Mouse (Mus musculus) pancreas, adult 10 weeks (tissue): ENCODE results near the gene Psg16. TPM values are rescaled to one million over a fixed set of nuclear protein-coding genes. Genes with fewer than 3 reads are reported as not detected.

Experiments used
- polyA plus RNA-seq: library from polyadenylated mRNA; stranded (reverse); fragments of 350-450 nt; fragmentation: Illumina TruSeq; extraction: RNeasy Lipid Tissue Mini Kit (QIAGEN cat#74804); gene quantifications from one replicate; pipeline ENCODE4 v1.2.3, GENCODE M21; 2015; ENCODE audit warnings: low read depth, low replicate concordance; ENCODE audit not compliant: insufficient read depth

Gene Psg16
- 0.92 TPM for polyA plus RNA-seq

GRCm38 (mm10) chr7:17073904-17074615, at the start of gene Psg16:
Psg16 (plus strand) TSS chr7:17074040.

GRCm38 (mm10) chr7:17027588-17028343, 46.1 kb upstream of the Psg16 start, which contains the start of gene Ppp5c:
Ppp5c (minus strand) TSS chr7:17027924.

GRCm38 (mm10) chr7:17062389-17062788, 11.5 kb upstream of the Psg16 start, which contains the start of gene Hif3a:
Hif3a (minus strand) TSS chr7:17062427.

GRCm38 (mm10) chr7:17149931-17150330, 76.1 kb downstream of the Psg16 start, which contains the start of gene Ceacam3:
Ceacam3 (plus strand) TSS chr7:17150282.

Other genes with a start within 250 kb of the Psg16 start
- gene Prkd2, start 231.1 kb upstream of the Psg16 start, polyA plus RNA-seq = 6.3 TPM
- gene Dact3, start 198.7 kb upstream of the Psg16 start, polyA plus RNA-seq = 1.1 TPM
- gene Gng8, start 182.3 kb upstream of the Psg16 start, polyA plus RNA-seq = 2.3 TPM
- 1.8 TPM for gene Ptgir, start 167.6 kb upstream of the Psg16 start, polyA plus RNA-seq
- gene Calm3, start 149.9 kb upstream of the Psg16 start, polyA plus RNA-seq = 43.4 TPM
- 11.8 TPM for gene Pnmal2, start 129.4 kb upstream of the Psg16 start, polyA plus RNA-seq
- gene Pnmal1, start 114.4 kb upstream of the Psg16 start, polyA plus RNA-seq = 1.4 TPM
- gene Gm42372, start 91.0 kb upstream of the Psg16 start, polyA plus RNA-seq = 0.20 TPM
- gene Ccdc8, start 81.3 kb upstream of the Psg16 start, polyA plus RNA-seq = 0.76 TPM
- 44.1 TPM for gene Ppp5c, start 46.1 kb upstream of the Psg16 start, polyA plus RNA-seq
- gene Hif3a, start 11.6 kb upstream of the Psg16 start, polyA plus RNA-seq = 0.17 TPM
- gene Ceacam3, start 76.2 kb downstream of the Psg16 start, polyA plus RNA-seq = not detected
- not detected for gene Psg29, start 129.4 kb downstream of the Psg16 start, polyA plus RNA-seq